Mouse (Mus musculus) right cerebral cortex, postnatal 14 days (tissue): ENCODE measurements around the gene Tmem117.

Experiments
- DNase-seq: peaks from one replicate; pipeline ENCODE4 v3.0.0; 2022

Tmem117 gene

GRCm38 (mm10) chr15:94628830-94629601 lies at the start of gene Tmem117:
Tmem117 (plus strand) TSS chr15:94629232.
- DNase-seq, result peak; percentile 37

- DNase-seq, result no peak
These were observed 46.9 kb upstream of the Tmem117 start for GRCm38 (mm10) chr15:94582000-94582593.

GRCm38 (mm10) chr15:94583153-94583552 lies 45.9 kb upstream of the Tmem117 start:
- no peak for DNase-seq

GRCm38 (mm10) chr15:94584738-94585137 lies 44.3 kb upstream of the Tmem117 start:
- no peak for DNase-seq

- no peak for DNase-seq
These were observed 41.0 kb upstream of the Tmem117 start for GRCm38 (mm10) chr15:94587826-94588715.

- peak; percentile 99 for DNase-seq
These were observed 39.6 kb upstream of the Tmem117 start, which contains the start of gene Twf1 for GRCm38 (mm10) chr15:94589219-94590075. Twf1 (minus strand) TSS chr15:94589889.

GRCm38 (mm10) chr15:94590083-94590482 lies 38.9 kb upstream of the Tmem117 start:
- no peak for DNase-seq

GRCm38 (mm10) chr15:94591356-94591755 lies 37.7 kb upstream of the Tmem117 start:
- no peak for DNase-seq

GRCm38 (mm10) chr15:94593586-94593985 lies 35.4 kb upstream of the Tmem117 start:
- no peak for DNase-seq

- DNase-seq, result no peak
These were observed 28.8 kb upstream of the Tmem117 start for GRCm38 (mm10) chr15:94600145-94600707.

- peak; percentile 39 for DNase-seq
These were observed 27.7 kb upstream of the Tmem117 start for GRCm38 (mm10) chr15:94601339-94601738.

GRCm38 (mm10) chr15:94602441-94602840 lies 26.6 kb upstream of the Tmem117 start:
- DNase-seq, result no peak

GRCm38 (mm10) chr15:94607768-94608167 lies 21.3 kb upstream of the Tmem117 start:
- no peak for DNase-seq

GRCm38 (mm10) chr15:94616036-94616435 lies 13.0 kb upstream of the Tmem117 start:
- no peak for DNase-seq

- no peak for DNase-seq
These were observed 8.1 kb upstream of the Tmem117 start for GRCm38 (mm10) chr15:94620909-94621308.

GRCm38 (mm10) chr15:94628463-94628829 lies 586 bp upstream of the Tmem117 start:
- DNase-seq, result no peak

- no peak for DNase-seq
These were observed 1.5 kb downstream of the Tmem117 start for GRCm38 (mm10) chr15:94630553-94630952.

- no peak for DNase-seq
These were observed 5.5 kb downstream of the Tmem117 start for GRCm38 (mm10) chr15:94634524-94634923.

- no peak for DNase-seq
These were observed 9.2 kb downstream of the Tmem117 start for GRCm38 (mm10) chr15:94638207-94638606.

GRCm38 (mm10) chr15:94639126-94639525 lies 10.1 kb downstream of the Tmem117 start:
- no peak for DNase-seq

- DNase-seq, result no peak
These were observed 17.0 kb downstream of the Tmem117 start for GRCm38 (mm10) chr15:94646012-94646411.

- DNase-seq, result no peak
These were observed 19.4 kb downstream of the Tmem117 start for GRCm38 (mm10) chr15:94648430-94648829.
